Mouse (Mus musculus) left cerebral cortex, postnatal 14 days (tissue): Measurements from ENCODE around the gene Mtfp1. TPM values are rescaled to one million over a fixed set of nuclear protein-coding genes. Genes with fewer than 3 reads are reported as not detected.

Experiments used
- DNase-seq, 2 experiments: peaks; one replicate each; pipeline ENCODE4 v3.0.0; 2021 to 2022; ENCODE audit warnings: low spot score in 2 of 2, mixed read lengths in 1 of 2
- intact Hi-C: fragments of 180-260 bp; cut with DNase I; formaldehyde crosslinking; loops from one replicate; pipeline ENCODE4 v1.15.1; 2025
- total RNA-seq, 2 experiments: library from RNA; stranded (reverse); gene quantifications; 2 replicates each; pipeline ENCODE4 v1.2.3; 2021

Mtfp1 gene
- total RNA-seq, 2 experiments from 2014 or later = 103 to 106 TPM

GRCm38 (mm10) chr11:4094378-4095170 is 671 bp downstream of the Mtfp1 start:
- peak in 1 of 2 experiments; percentile 80 for DNase-seq
- intact Hi-C loops = loop anchor here (2.0 kb wide), 1 partner anchor 24 kb away; no protein-coding TSS in a partner anchor

- intact Hi-C loops = loop anchor here (2.0 kb wide), 1 partner anchor 25 kb away; no protein-coding TSS in a partner anchor
- DNase-seq = peak in 1 of 2 experiments; percentile 89
Observed at GRCm38 (mm10) chr11:4093459-4094377, 1.5 kb downstream of the Mtfp1 start.

GRCm38 (mm10) chr11:4087267-4087666 is 8.0 kb downstream of the Mtfp1 start:
- peak in 1 of 2 experiments; percentile 90 for DNase-seq
- intact Hi-C loops = no loop called here

GRCm38 (mm10) chr11:4086246-4086645 is 9.0 kb downstream of the Mtfp1 start:
- DNase-seq = no peak
- intact Hi-C loops = no loop called here

GRCm38 (mm10) chr11:4083316-4084078 is 11.7 kb downstream of the Mtfp1 start:
- DNase-seq = peak; percentile 85 to 91
- intact Hi-C loops = no loop called here

- intact Hi-C loops = loop anchor here (2.0 kb wide), 2 partner anchors 27 to 79 kb away; no protein-coding TSS in a partner anchor
- peak; percentile 71 to 84 for DNase-seq
Observed at GRCm38 (mm10) chr11:4080219-4080618, 15.0 kb downstream of the Mtfp1 start.

- intact Hi-C loops = no loop called here
- no peak for DNase-seq
Observed at GRCm38 (mm10) chr11:4078267-4078933, 16.8 kb downstream of the Mtfp1 start.

GRCm38 (mm10) chr11:4076633-4077032 is 18.6 kb downstream of the Mtfp1 start:
- intact Hi-C loops = no loop called here
- DNase-seq = no peak

- DNase-seq = peak; percentile 49 to 72
- intact Hi-C loops = no loop called here
Observed at GRCm38 (mm10) chr11:4069664-4070063, 25.6 kb downstream of the Mtfp1 start.

- intact Hi-C loops = no loop called here
- no peak for DNase-seq
Observed at GRCm38 (mm10) chr11:4064627-4065122, 30.6 kb downstream of the Mtfp1 start, which contains the start of gene Sec14l3. Sec14l3 (plus strand) TSS chr11:4064841.

GRCm38 (mm10) chr11:4062981-4063380 is 32.3 kb downstream of the Mtfp1 start:
- intact Hi-C loops = no loop called here
- DNase-seq = no peak

- no peak for DNase-seq
- intact Hi-C loops = no loop called here
Observed at GRCm38 (mm10) chr11:4062523-4062922, 32.7 kb downstream of the Mtfp1 start.

GRCm38 (mm10) chr11:4060866-4061575 is 34.2 kb downstream of the Mtfp1 start:
- intact Hi-C loops = no loop called here
- peak; percentile 34 to 40 for DNase-seq

- DNase-seq = peak; percentile 67 to 77
- intact Hi-C loops = loop anchor here (2.0 kb wide), 1 partner anchor 27 kb away; no protein-coding TSS in a partner anchor
Observed at GRCm38 (mm10) chr11:4053586-4053985, 41.7 kb downstream of the Mtfp1 start.

GRCm38 (mm10) chr11:4048438-4048837 is 46.8 kb downstream of the Mtfp1 start:
- no peak for DNase-seq

GRCm38 (mm10) chr11:4047766-4048165 is 47.5 kb downstream of the Mtfp1 start:
- no peak for DNase-seq
- intact Hi-C loops = no loop called here

More at GRCm38 (mm10) chr11:4048438-4048837, 46.8 kb downstream of the Mtfp1 start:
- intact Hi-C loops = no loop called here

- DNase-seq = no peak
- intact Hi-C loops = no loop called here
Observed at GRCm38 (mm10) chr11:4046526-4046925, 48.7 kb downstream of the Mtfp1 start.

GRCm38 (mm10) chr11:4043081-4043480 is 52.2 kb downstream of the Mtfp1 start:
- no peak for DNase-seq
- intact Hi-C loops = no loop called here
